Mouse (Mus musculus): Measurements from ENCODE around the gene Hk3.

Gene Hk3

GRCm38 (mm10) chr13:55021194-55021779, at the start of gene Hk3:
TSS of gene Hk3 (minus strand) at chr13:55021385.
- no peak for DNase-seq (ENCODE audit: low read depth, low spot score)

GRCm38 (mm10) chr13:55069719-55070118, 48.5 kb upstream of the Hk3 start:
- DNase-seq (ENCODE audit: low read depth, low spot score): no peak

- no peak for DNase-seq (ENCODE audit: low read depth, low spot score)
These were observed 42.1 kb upstream of the Hk3 start for GRCm38 (mm10) chr13:55063276-55063675.

- no peak for DNase-seq (ENCODE audit: low read depth, low spot score)
These were observed 36.9 kb upstream of the Hk3 start for GRCm38 (mm10) chr13:55058042-55058441.

- no peak for DNase-seq (ENCODE audit: low read depth, low spot score)
These were observed 26.5 kb upstream of the Hk3 start for GRCm38 (mm10) chr13:55047706-55048105.

- DNase-seq (ENCODE audit: low read depth, low spot score): no peak
These were observed 18.8 kb upstream of the Hk3 start for GRCm38 (mm10) chr13:55040016-55040415.

- DNase-seq (ENCODE audit: low read depth, low spot score): no peak
These were observed 3.0 kb upstream of the Hk3 start for GRCm38 (mm10) chr13:55024215-55024614.

- DNase-seq (ENCODE audit: low read depth, low spot score): no peak
These were observed 1.5 kb upstream of the Hk3 start for GRCm38 (mm10) chr13:55022715-55023114.

GRCm38 (mm10) chr13:55022256-55022655, 1.1 kb upstream of the Hk3 start:
- no peak for DNase-seq (ENCODE audit: low read depth, low spot score)

- no peak for DNase-seq (ENCODE audit: low read depth, low spot score)
These were observed 1.1 kb downstream of the Hk3 start for GRCm38 (mm10) chr13:55020051-55020450.

GRCm38 (mm10) chr13:55019181-55019580, 2.0 kb downstream of the Hk3 start:
- DNase-seq (ENCODE audit: low read depth, low spot score): no peak

GRCm38 (mm10) chr13:55018700-55019099, 2.5 kb downstream of the Hk3 start:
- no peak for DNase-seq (ENCODE audit: low read depth, low spot score)

- no peak for DNase-seq (ENCODE audit: low read depth, low spot score)
These were observed 3.1 kb downstream of the Hk3 start for GRCm38 (mm10) chr13:55017898-55018599.

- no peak for DNase-seq (ENCODE audit: low read depth, low spot score)
These were observed 3.9 kb downstream of the Hk3 start for GRCm38 (mm10) chr13:55017154-55017897.

GRCm38 (mm10) chr13:55014451-55014850, 6.7 kb downstream of the Hk3 start:
- DNase-seq (ENCODE audit: low read depth, low spot score): no peak

GRCm38 (mm10) chr13:55013702-55014344, 7.4 kb downstream of the Hk3 start:
- DNase-seq (ENCODE audit: low read depth, low spot score): peak; percentile 8

GRCm38 (mm10) chr13:55011981-55012478, 9.2 kb downstream of the Hk3 start:
- peak; percentile 13 for DNase-seq (ENCODE audit: low read depth, low spot score)

GRCm38 (mm10) chr13:55011103-55011502, 10.1 kb downstream of the Hk3 start:
- DNase-seq (ENCODE audit: low read depth, low spot score): no peak

- DNase-seq (ENCODE audit: low read depth, low spot score): no peak
These were observed 12.6 kb downstream of the Hk3 start for GRCm38 (mm10) chr13:55008589-55008988.

- DNase-seq (ENCODE audit: low read depth, low spot score): no peak
These were observed 14.8 kb downstream of the Hk3 start for GRCm38 (mm10) chr13:55006415-55006742.

GRCm38 (mm10) chr13:55005691-55006414, 15.3 kb downstream of the Hk3 start:
- DNase-seq (ENCODE audit: low read depth, low spot score): no peak

GRCm38 (mm10) chr13:55004646-55005045, 16.5 kb downstream of the Hk3 start:
- no peak for DNase-seq (ENCODE audit: low read depth, low spot score)
